Mouse (Mus musculus): ENCODE measurements around the gene Setd1b. TPM values are rescaled to one million over a fixed set of nuclear protein-coding genes. Genes with fewer than 3 reads are reported as not detected.

The Setd1b gene
- total and polyA plus RNA-seq, 2 experiments, result 1.8 to 7.2 TPM

GRCm38 (mm10) chr5:123122181-123122580 lies 19.8 kb upstream of the Setd1b start:
- Histone ChIP-seq H3K27ac (replicated peaks; ENCODE audit: insufficient read depth, low read depth, low read length) (no peak overlapping the region), H3K4me1 (ENCODE audit: control insufficient read depth, insufficient read depth, low read length) (no peaks in the 10 kb centered on the region), H3K79me2 (ENCODE audit: control insufficient read depth, insufficient read depth, low read length) (no peaks in the 10 kb centered on the region), H3K4me3 (ENCODE audit: insufficient read depth, low read depth, low read length) (no peak overlapping the region), H3K36me3 (ENCODE audit: control insufficient read depth, insufficient read depth, low read length) (no peaks in the 10 kb centered on the region), H3K27me3 (ENCODE audit: control insufficient read depth, insufficient read depth, low read length) (no peaks in the 10 kb centered on the region), H3K9ac (ENCODE audit: low read depth, low read length) (no peak overlapping the region)
- TF ChIP-seq POLR2A (IDR thresholded peaks at IDR 0.05; ENCODE audit: extremely low read depth, insufficient read depth, low read length), result no peak
- TF ChIP-seq CTCF (IDR thresholded peaks at IDR 0.05; ENCODE audit: low read depth, low read length), result peak; percentile 67
- no peak for DNase-seq (ENCODE audit: extremely low read depth, low read depth, low spot score)
- 96% methylated on average over 4 of the region's 4 CpGs for WGBS

- H3K27ac ChIP-seq (replicated peaks; ENCODE audit: insufficient read depth, low read depth, low read length), result no peak overlapping the region
- H3K4me1 ChIP-seq (ENCODE audit: control insufficient read depth, insufficient read depth, low read length), result no peaks in the 10 kb centered on the region
- no peak overlapping the region for H3K9ac ChIP-seq (ENCODE audit: low read depth, low read length)
- no peak for DNase-seq (ENCODE audit: extremely low read depth, low read depth, low spot score)
- no peak overlapping the region for H3K4me3 ChIP-seq (ENCODE audit: insufficient read depth, low read depth, low read length)
- no peaks in the 10 kb centered on the region for H3K27me3 ChIP-seq (ENCODE audit: control insufficient read depth, insufficient read depth, low read length)
- H3K36me3 ChIP-seq (ENCODE audit: control insufficient read depth, insufficient read depth, low read length), result no peaks in the 10 kb centered on the region
- TF ChIP-seq POLR2A (IDR thresholded peaks at IDR 0.05; ENCODE audit: extremely low read depth, insufficient read depth, low read length) (no peak), CTCF (IDR thresholded peaks at IDR 0.05; ENCODE audit: low read depth, low read length) (no peak)
- H3K79me2 ChIP-seq (ENCODE audit: control insufficient read depth, insufficient read depth, low read length), result no peaks in the 10 kb centered on the region
- WGBS, result 80% methylated on average over 6 of the region's 6 CpGs
These were observed 16.9 kb upstream of the Setd1b start for GRCm38 (mm10) chr5:123125105-123125504.

- Histone ChIP-seq H3K36me3 (ENCODE audit: control insufficient read depth, insufficient read depth, low read length) (no peaks in the 10 kb centered on the region), H3K79me2 (ENCODE audit: control insufficient read depth, insufficient read depth, low read length) (no peaks in the 10 kb centered on the region), H3K27me3 (ENCODE audit: control insufficient read depth, insufficient read depth, low read length) (no peaks in the 10 kb centered on the region), H3K4me3 (ENCODE audit: insufficient read depth, low read depth, low read length) (no peak overlapping the region), H3K9ac (ENCODE audit: low read depth, low read length) (no peak overlapping the region), H3K27ac (replicated peaks; ENCODE audit: insufficient read depth, low read depth, low read length) (no peak overlapping the region), H3K4me1 (ENCODE audit: control insufficient read depth, insufficient read depth, low read length) (no peaks in the 10 kb centered on the region)
- TF ChIP-seq CTCF (IDR thresholded peaks at IDR 0.05; ENCODE audit: low read depth, low read length), result no peak
- TF ChIP-seq POLR2A (IDR thresholded peaks at IDR 0.05; ENCODE audit: extremely low read depth, insufficient read depth, low read length), result no peak
- no peak for DNase-seq (ENCODE audit: extremely low read depth, low read depth, low spot score)
- 71% methylated on average over 18 of the region's 18 CpGs for WGBS
These were observed 16.2 kb upstream of the Setd1b start for GRCm38 (mm10) chr5:123125638-123126406.

- H3K79me2 ChIP-seq (ENCODE audit: control insufficient read depth, insufficient read depth, low read length), result no peaks in the 10 kb centered on the region
- H3K9ac ChIP-seq (ENCODE audit: low read depth, low read length), result no peak overlapping the region
- no peak for DNase-seq (ENCODE audit: extremely low read depth, low read depth, low spot score)
- H3K4me3 ChIP-seq (ENCODE audit: insufficient read depth, low read depth, low read length), result no peak overlapping the region
- H3K36me3 ChIP-seq (ENCODE audit: control insufficient read depth, insufficient read depth, low read length), result no peaks in the 10 kb centered on the region
- no peaks in the 10 kb centered on the region for H3K4me1 ChIP-seq (ENCODE audit: control insufficient read depth, insufficient read depth, low read length)
- H3K27ac ChIP-seq (replicated peaks; ENCODE audit: insufficient read depth, low read depth, low read length), result no peak overlapping the region
- H3K27me3 ChIP-seq (ENCODE audit: control insufficient read depth, insufficient read depth, low read length), result no peaks in the 10 kb centered on the region
- WGBS, result 92% methylated on average over 6 of the region's 6 CpGs
- TF ChIP-seq POLR2A (IDR thresholded peaks at IDR 0.05; ENCODE audit: extremely low read depth, insufficient read depth, low read length) (no peak), CTCF (IDR thresholded peaks at IDR 0.05; ENCODE audit: low read depth, low read length) (no peak)
These were observed 15.0 kb upstream of the Setd1b start for GRCm38 (mm10) chr5:123127031-123127430.

GRCm38 (mm10) chr5:123128426-123129169 lies 13.4 kb upstream of the Setd1b start:
- H3K79me2 ChIP-seq (ENCODE audit: control insufficient read depth, insufficient read depth, low read length), result no peaks in the 10 kb centered on the region
- TF ChIP-seq CTCF (IDR thresholded peaks at IDR 0.05; ENCODE audit: low read depth, low read length) (no peak), POLR2A (IDR thresholded peaks at IDR 0.05; ENCODE audit: extremely low read depth, insufficient read depth, low read length) (no peak)
- no peak overlapping the region for H3K4me3 ChIP-seq (ENCODE audit: insufficient read depth, low read depth, low read length)
- no peaks in the 10 kb centered on the region for H3K27me3 ChIP-seq (ENCODE audit: control insufficient read depth, insufficient read depth, low read length)
- peaks cover 1% of the 10 kb centered on the region; the same call in 1 of the 2 replicates for H3K4me1 ChIP-seq (ENCODE audit: control insufficient read depth, insufficient read depth, low read length)
- WGBS, result 74% methylated on average over 10 of the region's 10 CpGs
- H3K27ac ChIP-seq (replicated peaks; ENCODE audit: insufficient read depth, low read depth, low read length), result no peak overlapping the region
- peak; percentile 20 for DNase-seq (ENCODE audit: extremely low read depth, low read depth, low spot score)
- H3K36me3 ChIP-seq (ENCODE audit: control insufficient read depth, insufficient read depth, low read length), result peaks cover 1% of the 10 kb centered on the region; the same call in 1 of the 2 replicates
- 0 out of 2 replicates have a peak overlapping the region, but pooled peaks have one; percentile 8 for H3K9ac ChIP-seq (ENCODE audit: low read depth, low read length)
